Mouse (Mus musculus): ENCODE data around the gene Pgpep1.

DNA sequence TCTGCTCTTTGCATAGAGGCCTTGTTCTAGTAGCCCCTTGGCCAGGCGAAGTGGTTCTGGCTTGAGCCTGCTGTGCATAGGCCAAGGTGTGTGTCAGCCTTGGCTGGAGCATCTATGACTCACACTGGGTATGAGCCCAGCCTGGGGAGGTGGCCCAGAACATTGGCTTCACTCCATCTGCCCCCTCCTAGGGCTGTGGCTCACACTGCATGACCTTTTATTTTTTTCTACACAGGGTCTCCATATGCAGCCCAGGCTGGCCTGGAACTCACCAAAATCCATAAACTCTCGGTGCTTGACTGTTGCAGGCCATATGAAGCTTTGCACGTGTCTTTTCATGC lies 42.6 kb upstream of the Pgpep1 start:
- TF ChIP-seq MXI1 (IDR thresholded peaks at IDR 0.05; ENCODE audit: low read depth, low read length) = no peak
- TF ChIP-seq EP300 (IDR thresholded peaks at IDR 0.05; ENCODE audit: low read length) = no peak
- no peak for TF ChIP-seq ZC3H11A (IDR thresholded peaks at IDR 0.05; ENCODE audit: low read depth, low read length)
- no peak for TF ChIP-seq POLR2A (IDR thresholded peaks at IDR 0.05; ENCODE audit: low read depth, low read length)
- TF ChIP-seq HCFC1 (IDR thresholded peaks at IDR 0.05; ENCODE audit: low read depth, low read length) = no peak
- no peak for TF ChIP-seq JUND (conservative IDR thresholded peaks at IDR 0.05; ENCODE audit: low read depth, low read length)
- TF ChIP-seq USF1 (IDR thresholded peaks at IDR 0.05; ENCODE audit: low read depth, low read length) = no peak
